Mouse (Mus musculus) CD4-positive, CD25-positive, alpha-beta regulatory T cell, adult 4 months (primary cell): ENCODE data around the gene Apoc3. TPM values are rescaled to one million over a fixed set of nuclear protein-coding genes. Genes with fewer than 3 reads are reported as not detected.

ENCODE experiments used
- ATAC-seq: one replicate; pipeline ENCODE4 v1.8.0; 2017
- polyA plus RNA-seq, 2 experiments: library from polyadenylated mRNA; unstranded; fragments of 100-300 nt; shearing (Covaris generic); gene quantifications; one replicate each; pipeline ENCODE4 v1.2.1; 2017

Apoc3 gene
- not detected for polyA plus RNA-seq

GRCm38 (mm10) chr9:46235596-46235648 lies at the start of gene Apoc3:
TSS of gene Apoc3 (minus strand) at chr9:46235636.
- no peak for ATAC-seq

- peak; percentile 96 for ATAC-seq
These were observed 47.4 kb upstream of the Apoc3 start, which contains the start of gene Bud13 for GRCm38 (mm10) chr9:46282631-46283436. TSS of gene Bud13 (plus strand) at chr9:46283008.

DNA sequence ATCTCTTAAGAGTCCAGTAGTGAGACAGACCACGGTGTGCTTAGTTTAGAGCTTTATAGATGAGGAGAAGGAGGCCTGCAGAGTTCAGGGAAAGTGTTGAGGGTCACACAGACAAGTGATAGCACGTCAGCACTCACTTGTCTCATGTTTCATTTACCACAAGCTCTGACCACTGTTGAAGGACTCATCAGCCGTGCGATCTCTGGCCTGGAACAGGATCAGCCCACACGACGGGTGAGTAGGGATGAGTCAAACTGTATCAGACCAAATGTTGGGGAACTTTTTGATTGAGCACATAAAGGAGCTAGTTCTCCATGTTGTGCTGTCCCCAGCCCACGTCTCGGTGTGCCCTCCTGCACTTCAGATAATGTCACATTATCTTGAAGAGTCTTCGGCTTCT lies 39.1 kb upstream of the Apoc3 start:
- ATAC-seq, result no peak

GRCm38 (mm10) chr9:46272677-46273454 lies 37.4 kb upstream of the Apoc3 start, which contains the start of gene Zpr1:
TSS of gene Zpr1 (plus strand) at chr9:46273064.
- ATAC-seq, result peak; percentile 93

DNA sequence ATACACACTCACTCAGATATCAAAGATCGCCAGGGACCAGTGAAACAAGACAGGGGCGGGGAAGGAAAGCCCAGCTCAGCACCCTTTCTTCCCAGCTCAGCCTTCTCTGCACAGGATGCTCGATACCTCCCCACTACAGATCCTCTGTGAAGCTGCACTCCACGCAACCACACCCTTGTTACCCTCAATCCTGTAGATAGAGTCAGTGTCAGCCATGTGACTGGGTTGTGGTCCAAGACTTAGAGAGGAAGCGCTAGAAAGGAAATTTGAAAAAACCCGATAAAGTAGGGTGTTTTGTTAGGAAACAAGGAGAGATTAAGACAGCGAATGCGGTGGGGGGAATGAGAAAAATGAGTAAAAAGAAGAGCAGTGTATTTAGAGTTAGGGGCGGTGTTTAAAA lies 36.6 kb upstream of the Apoc3 start:
- ATAC-seq, result peak; percentile 44

DNA sequence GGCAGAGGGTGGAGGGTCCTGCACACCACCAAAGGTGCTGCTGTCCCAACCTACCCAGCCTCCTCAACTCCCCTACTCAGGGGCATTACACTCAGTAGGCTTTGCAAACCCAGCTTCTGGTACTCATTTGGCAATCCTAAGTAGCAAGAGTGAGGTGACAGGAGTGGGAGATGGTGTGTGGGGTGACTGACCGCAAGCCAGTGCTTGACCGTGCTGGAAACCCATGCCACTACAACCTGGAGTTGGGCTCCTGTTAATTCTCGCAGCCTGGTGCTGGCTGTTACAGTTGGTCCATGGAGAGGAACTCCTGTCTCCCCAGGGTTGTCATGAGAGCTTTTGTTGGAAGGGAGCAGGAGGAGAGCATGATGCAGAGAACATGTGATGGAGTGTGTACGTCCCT lies 35.3 kb upstream of the Apoc3 start:
- no peak for ATAC-seq

DNA sequence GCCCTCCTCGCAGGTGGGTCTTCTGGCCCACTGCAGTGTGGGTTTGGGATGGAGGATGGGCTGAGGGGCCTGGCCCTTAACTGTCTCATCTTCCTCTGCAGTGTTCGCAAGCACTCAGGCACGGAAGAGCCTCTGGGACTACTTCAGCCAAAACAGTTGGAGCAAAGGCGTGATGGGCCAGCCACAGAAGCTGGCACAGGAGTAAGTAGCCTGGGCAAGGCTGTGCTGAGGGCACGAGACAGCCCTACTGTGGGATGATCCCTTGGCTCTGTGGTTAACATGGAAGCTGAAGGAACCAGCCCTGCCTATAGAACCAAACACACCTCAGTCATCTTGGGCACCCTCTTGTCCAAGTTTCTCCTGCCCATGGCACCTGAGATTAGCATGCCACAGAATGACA lies 33.7 kb upstream of the Apoc3 start:
- no peak for ATAC-seq

- no peak for ATAC-seq
These were observed 33.0 kb upstream of the Apoc3 start, which contains the start of gene Apoa5 for GRCm38 (mm10) chr9:46268343-46268873. TSS of gene Apoa5 (plus strand) at chr9:46268633.

- ATAC-seq, result no peak
These were observed 25.7 kb upstream of the Apoc3 start for GRCm38 (mm10) chr9:46261131-46261530.

DNA sequence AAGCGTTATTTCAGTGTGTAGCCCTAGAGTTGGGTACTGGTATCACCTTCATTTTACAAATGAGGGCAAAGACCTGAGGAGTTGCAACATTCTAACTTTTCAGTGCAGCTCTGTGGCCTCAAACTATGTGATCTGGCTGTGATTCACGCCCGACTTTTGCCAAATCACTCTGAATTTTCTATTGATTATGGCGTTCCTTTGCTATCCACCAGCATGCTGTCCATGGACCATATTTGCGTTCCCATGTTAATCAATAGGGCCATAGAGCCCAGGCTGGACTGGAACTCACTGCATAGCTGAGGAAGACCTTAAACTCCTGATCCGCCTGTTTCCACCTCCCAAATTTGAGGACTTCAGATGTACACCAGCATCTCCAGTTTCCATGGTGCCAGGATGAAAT lies 23.7 kb upstream of the Apoc3 start:
- ATAC-seq, result no peak

- ATAC-seq, result no peak
These were observed 22.1 kb upstream of the Apoc3 start for GRCm38 (mm10) chr9:46257546-46257945.

GRCm38 (mm10) chr9:46256658-46257385 lies 21.4 kb upstream of the Apoc3 start:
- no peak for ATAC-seq

- ATAC-seq, result no peak
These were observed 20.7 kb upstream of the Apoc3 start for GRCm38 (mm10) chr9:46256177-46256576.

DNA sequence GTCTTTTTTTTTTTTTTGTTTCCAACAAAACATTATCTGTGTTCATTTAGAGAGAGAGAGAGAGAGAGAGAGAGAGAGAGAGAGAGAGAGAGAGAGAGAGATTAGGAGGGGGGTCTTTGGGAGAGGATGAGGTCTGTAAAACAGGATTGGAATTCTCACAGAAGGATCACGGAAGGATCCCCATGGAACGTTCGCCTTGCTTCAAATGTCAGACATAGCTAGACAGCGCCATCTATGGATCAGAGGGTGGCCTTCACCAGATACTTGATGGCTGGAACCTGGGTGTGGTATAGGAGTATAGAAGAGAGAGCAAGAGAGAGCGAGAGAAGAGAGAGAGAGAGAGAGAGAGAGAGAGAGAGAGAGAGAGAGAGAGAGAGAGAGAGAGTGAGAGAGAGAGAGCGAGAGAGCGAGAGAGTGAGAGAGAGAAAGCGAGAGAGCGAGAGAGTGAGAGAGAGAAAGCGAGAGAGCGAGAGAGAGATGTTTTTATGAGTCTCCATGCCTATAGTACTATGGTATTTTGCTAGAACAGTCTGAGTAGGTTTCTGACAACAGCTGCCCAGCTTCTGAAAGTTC lies 11.4 kb upstream of the Apoc3 start:
- peak; percentile 56 for ATAC-seq

GRCm38 (mm10) chr9:46243584-46243983 lies 8.1 kb upstream of the Apoc3 start:
- ATAC-seq, result no peak

- ATAC-seq, result no peak
These were observed 7.7 kb upstream of the Apoc3 start for GRCm38 (mm10) chr9:46243122-46243521.

DNA sequence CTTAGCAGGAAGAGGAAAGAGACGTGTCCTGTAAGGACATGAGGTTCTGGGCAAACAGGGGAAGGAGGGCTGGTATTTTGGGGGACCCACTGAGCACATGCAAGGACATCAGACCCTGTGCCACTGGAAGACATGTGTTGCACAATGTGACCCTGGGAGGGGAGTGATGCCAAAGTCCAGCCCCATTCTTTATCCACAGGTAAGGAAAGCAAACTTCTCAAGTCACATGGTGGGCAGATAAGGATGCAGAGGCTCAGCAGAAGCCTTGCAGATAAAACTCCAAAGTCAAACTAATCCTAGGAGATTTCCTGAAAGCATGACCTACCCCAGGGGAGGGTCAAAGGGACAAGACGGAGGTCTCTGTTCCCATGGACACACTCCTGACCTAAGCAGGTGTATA lies 6.4 kb upstream of the Apoc3 start:
- no peak for ATAC-seq

DNA sequence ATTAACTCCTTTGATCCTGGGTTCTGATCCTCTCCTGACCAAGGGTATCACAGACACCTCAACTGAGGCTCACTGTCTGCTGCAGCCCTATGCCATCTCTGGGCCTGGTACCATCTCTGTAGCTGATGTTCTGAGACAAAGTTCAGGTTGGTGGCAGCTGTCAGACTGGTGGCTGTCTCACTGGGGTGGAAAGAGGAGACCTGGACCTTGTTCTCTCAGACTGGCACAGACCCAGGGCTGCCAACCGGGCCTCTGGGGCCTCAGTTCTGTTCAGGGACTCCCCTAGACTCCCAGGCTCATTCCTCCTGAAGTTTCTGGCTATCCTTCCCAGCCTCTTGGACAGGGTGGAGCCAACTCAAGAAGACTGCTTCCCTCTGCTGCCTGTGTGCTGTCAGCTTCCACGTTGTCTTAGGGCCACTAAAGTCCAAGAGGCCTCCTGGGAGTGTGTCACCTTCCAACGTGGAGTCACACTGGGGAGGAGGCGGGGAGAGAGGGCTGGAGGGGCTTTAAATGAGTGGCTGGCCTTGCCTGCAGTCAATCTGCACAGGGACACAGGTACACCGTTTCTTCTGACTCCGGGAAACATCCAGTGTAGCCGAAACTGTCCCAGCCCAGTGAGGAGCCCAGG lies 5.2 kb upstream of the Apoc3 start, which contains the start of gene Apoa4:
Apoa4 (plus strand) TSS at position 171 of the 628 bp plus-strand sequence.
- ATAC-seq, result no peak

GRCm38 (mm10) chr9:46238850-46239249 lies 3.4 kb upstream of the Apoc3 start:
- no peak for ATAC-seq

- no peak for ATAC-seq
These were observed 213 bp upstream of the Apoc3 start for GRCm38 (mm10) chr9:46235649-46236048.

GRCm38 (mm10) chr9:46235196-46235595 lies 240 bp downstream of the Apoc3 start:
- ATAC-seq, result no peak

GRCm38 (mm10) chr9:46230450-46230975 lies 4.9 kb downstream of the Apoc3 start:
- ATAC-seq, result no peak
